Mouse (Mus musculus) small intestine, adult 2 months (tissue): ENCODE data around the gene Mcoln2. TPM values are rescaled to one million over a fixed set of nuclear protein-coding genes. Genes with fewer than 3 reads are reported as not detected.

ENCODE experiments used
- H3K27ac ChIP-seq: fragments of 200-500 bp; 2 replicates; pipeline ENCODE4 v1.5.1; 2012; ENCODE audit warnings: low read depth, low read length, control low read depth, inconsistent platforms; ENCODE audit not compliant: insufficient read depth
- H3K27me3 ChIP-seq: fragments of 200-500 bp; 2 replicates; pipeline ENCODE4 v1.6.1; 2012; ENCODE audit warnings: mild to moderate bottlenecking, moderate library complexity, low read length, inconsistent platforms; ENCODE audit not compliant: control insufficient read depth, insufficient read depth
- H3K36me3 ChIP-seq: fragments of 200-500 bp; 2 replicates; pipeline ENCODE4 v1.6.1; 2012; ENCODE audit warnings: mild to moderate bottlenecking, low read length, control low read depth, inconsistent platforms; ENCODE audit not compliant: control insufficient read depth, insufficient read depth
- H3K4me1 ChIP-seq: fragments of 200-500 bp; 2 replicates; pipeline ENCODE4 v1.6.1; 2012; ENCODE audit warnings: low read length, inconsistent platforms, mixed read lengths; ENCODE audit not compliant: control insufficient read depth, insufficient read depth, insufficient read length
- H3K4me3 ChIP-seq: fragments of 200-500 bp; 2 replicates; pipeline ENCODE4 v1.5.1; 2012; ENCODE audit warnings: low read depth, mild to moderate bottlenecking, control low read depth, inconsistent platforms, low read length, moderate library complexity
- CTCF ChIP-seq: fragments of 200-500 bp; IDR thresholded peaks from 2 replicates; pipeline ENCODE4 v1.5.1; 2012; ENCODE audit warnings: low read depth, mild to moderate bottlenecking, control low read depth, inconsistent platforms, low read length, moderate library complexity, mixed read lengths; ENCODE audit not compliant: insufficient replicate concordance, insufficient read length; ENCODE audit errors: extremely low read depth
- POLR2A ChIP-seq: fragments of 200-500 bp; IDR thresholded peaks from 2 replicates; pipeline ENCODE4 v1.6.1; 2012; ENCODE audit warnings: low read depth, mild to moderate bottlenecking, control low read depth, inconsistent platforms, low read length, moderate library complexity
- WGBS: fragments of 180-500 bp; shearing (Covaris S2); methylation state at CpG from one replicate; pipeline ENCODE4 v1.1.7; 2018; 5-methylcytosine and 5-hydroxymethylcytosine counted together
- polyA plus RNA-seq: library from polyadenylated mRNA; depleted of rRNA; stranded (reverse); fragments of >200 nt; gene quantifications from 2 replicates; pipeline ENCODE4 v1.2.3, GENCODE M21; 2012

Mcoln2 gene
- polyA plus RNA-seq, 1 experiment = 5.1 TPM

- H3K27ac ChIP-seq = no peak overlapping the region
- TF ChIP-seq POLR2A (no peak), CTCF (no peak)
- H3K36me3 ChIP-seq = no peaks in the 10 kb centered on the region
- WGBS = 81% methylated on average over 6 of the region's 6 CpGs
- no peaks in the 10 kb centered on the region for H3K27me3 ChIP-seq
- no peaks in the 10 kb centered on the region for H3K4me1 ChIP-seq
- no peak overlapping the region for H3K4me3 ChIP-seq
Measured at GRCm38 (mm10) chr3:146127205-146127604, 22.4 kb upstream of the Mcoln2 start.

GRCm38 (mm10) chr3:146134834-146135233, 14.8 kb upstream of the Mcoln2 start:
- Histone ChIP-seq H3K27me3 (no peaks in the 10 kb centered on the region), H3K4me3 (peak overlapping the region; percentile 1; the same call in 1 of the 2 replicates), H3K4me1 (peaks cover 5% of the 10 kb centered on the region; the same call in 1 of the 2 replicates), H3K36me3 (no peaks in the 10 kb centered on the region), H3K27ac (no peak overlapping the region)
- 23% methylated on average over 9 of the region's 9 CpGs for WGBS
- no peak for TF ChIP-seq CTCF
- no peak for TF ChIP-seq POLR2A

- Histone ChIP-seq H3K27me3 (no peaks in the 10 kb centered on the region), H3K4me1 (peaks cover 5% of the 10 kb centered on the region; the same call in 1 of the 2 replicates), H3K27ac (no peak overlapping the region), H3K4me3 (no peak overlapping the region), H3K36me3 (no peaks in the 10 kb centered on the region)
- TF ChIP-seq CTCF = no peak
- no peak for TF ChIP-seq POLR2A
- WGBS = 84% methylated on average over 2 of the region's 2 CpGs
Measured at GRCm38 (mm10) chr3:146135417-146135816, 14.2 kb upstream of the Mcoln2 start.

- TF ChIP-seq POLR2A (no peak), CTCF (peak; percentile 60; the same call in 1 of the 2 replicates)
- no peak overlapping the region for H3K4me3 ChIP-seq
- H3K27ac ChIP-seq = no peak overlapping the region
- H3K36me3 ChIP-seq = no peaks in the 10 kb centered on the region
- H3K27me3 ChIP-seq = no peaks in the 10 kb centered on the region
- peaks cover 5% of the 10 kb centered on the region; the same call in 1 of the 2 replicates for H3K4me1 ChIP-seq
- WGBS = 34% methylated on average over 10 of the region's 10 CpGs
Measured at GRCm38 (mm10) chr3:146136422-146136821, 13.2 kb upstream of the Mcoln2 start.

GRCm38 (mm10) chr3:146140276-146140675, 9.4 kb upstream of the Mcoln2 start:
- H3K4me3 ChIP-seq = no peak overlapping the region
- H3K27me3 ChIP-seq = no peaks in the 10 kb centered on the region
- no peak for TF ChIP-seq POLR2A
- TF ChIP-seq CTCF = no peak
- 93% methylated on average over 7 of the region's 7 CpGs for WGBS
- no peaks in the 10 kb centered on the region for H3K4me1 ChIP-seq
- H3K36me3 ChIP-seq = no peaks in the 10 kb centered on the region
- H3K27ac ChIP-seq = no peak overlapping the region

GRCm38 (mm10) chr3:146142523-146142922, 7.1 kb upstream of the Mcoln2 start:
- WGBS = 81% methylated on average over 7 of the region's 7 CpGs
- Histone ChIP-seq H3K36me3 (no peaks in the 10 kb centered on the region), H3K27ac (no peak overlapping the region), H3K27me3 (no peaks in the 10 kb centered on the region), H3K4me3 (no peak overlapping the region), H3K4me1 (no peaks in the 10 kb centered on the region)
- no peak for TF ChIP-seq POLR2A
- no peak for TF ChIP-seq CTCF

- TF ChIP-seq POLR2A (no peak), CTCF (peak; percentile 35; the same call in 1 of the 2 replicates)
- Histone ChIP-seq H3K27ac (no peak overlapping the region), H3K4me3 (no peak overlapping the region), H3K4me1 (no peaks in the 10 kb centered on the region), H3K36me3 (no peaks in the 10 kb centered on the region), H3K27me3 (no peaks in the 10 kb centered on the region)
- 42% methylated on average over 5 of the region's 5 CpGs for whole genome bisulfite sequencing
Measured at GRCm38 (mm10) chr3:146145501-146145900, 4.1 kb upstream of the Mcoln2 start.
